Mouse (Mus musculus) inflammation-experienced regulatory T-cells, adult 16 weeks (primary cell): Measurements from ENCODE around the gene Zfp946. TPM values are rescaled to one million over a fixed set of nuclear protein-coding genes. Genes with fewer than 3 reads are reported as not detected.

Source experiments
- polyA plus RNA-seq: library from polyadenylated mRNA; unstranded; fragments of 100-300 nt; shearing (Covaris generic); gene quantifications from one replicate; pipeline ENCODE4 v1.2.1, GENCODE M21; 2017

Zfp946 gene
- polyA plus RNA-seq = 4.9 TPM

GRCm38 (mm10) chr17:22423952-22424617 is at the start of gene Zfp946:
Zfp946 (plus strand) TSS chr17:22424222.

Other genes with a start within 250 kb of the Zfp946 start
- gene Zfp994, start 198.6 kb upstream of the Zfp946 start, polyA plus RNA-seq = 5.9 TPM
- 18.9 TPM for gene CT030661.1, start 109.4 kb upstream of the Zfp946 start, polyA plus RNA-seq
- 15.9 TPM for gene Zfp944, start 62.8 kb upstream of the Zfp946 start, polyA plus RNA-seq
- 21.6 TPM for gene Zfp758, start 62.8 kb upstream of the Zfp946 start, polyA plus RNA-seq
- not detected for gene Vmn2r111, start 149.3 kb downstream of the Zfp946 start, polyA plus RNA-seq
- not detected for gene Vmn2r112, start 176.7 kb downstream of the Zfp946 start, polyA plus RNA-seq